Mouse (Mus musculus) right cerebral cortex, postnatal 14 days (tissue): ENCODE data around the gene Myrip.

Source experiments
- DNase-seq: peaks from one replicate; pipeline ENCODE4 v3.0.0; 2022

The Myrip gene

GRCm38 (mm10) chr9:120398289-120398688, 97.0 kb downstream of the Myrip start:
- DNase-seq = no peak

- peak; percentile 48 for DNase-seq
These were observed 98.2 kb downstream of the Myrip start for GRCm38 (mm10) chr9:120399537-120399936.

- DNase-seq = no peak
These were observed 101.1 kb downstream of the Myrip start for GRCm38 (mm10) chr9:120402368-120402767.

- peak; percentile 39 for DNase-seq
These were observed 102.3 kb downstream of the Myrip start for GRCm38 (mm10) chr9:120403661-120404060.

GRCm38 (mm10) chr9:120409663-120410181, 108.4 kb downstream of the Myrip start:
- DNase-seq = no peak

GRCm38 (mm10) chr9:120410421-120410820, 109.1 kb downstream of the Myrip start:
- peak; percentile 67 for DNase-seq

GRCm38 (mm10) chr9:120415504-120415903, 114.2 kb downstream of the Myrip start:
- DNase-seq = peak; percentile 72

- DNase-seq = no peak
These were observed 114.8 kb downstream of the Myrip start for GRCm38 (mm10) chr9:120416151-120416550.

GRCm38 (mm10) chr9:120416729-120417128, 115.4 kb downstream of the Myrip start:
- no peak for DNase-seq

GRCm38 (mm10) chr9:120418582-120418981, 117.3 kb downstream of the Myrip start:
- no peak for DNase-seq

- no peak for DNase-seq
These were observed 123.3 kb downstream of the Myrip start for GRCm38 (mm10) chr9:120424567-120424966.

GRCm38 (mm10) chr9:120425768-120426167, 124.5 kb downstream of the Myrip start:
- DNase-seq = peak; percentile 83

- no peak for DNase-seq
These were observed 126.9 kb downstream of the Myrip start for GRCm38 (mm10) chr9:120428181-120428580.

- DNase-seq = peak; percentile 61
These were observed 132.4 kb downstream of the Myrip start for GRCm38 (mm10) chr9:120433747-120434146.

GRCm38 (mm10) chr9:120435841-120436240, 134.5 kb downstream of the Myrip start:
- DNase-seq = no peak

- no peak for DNase-seq
These were observed 135.5 kb downstream of the Myrip start for GRCm38 (mm10) chr9:120436854-120437253.

GRCm38 (mm10) chr9:120437266-120437876, 136.1 kb downstream of the Myrip start:
- no peak for DNase-seq

GRCm38 (mm10) chr9:120438350-120438749, 137.0 kb downstream of the Myrip start:
- DNase-seq = no peak

- no peak for DNase-seq
These were observed 137.5 kb downstream of the Myrip start for GRCm38 (mm10) chr9:120438781-120439180.

GRCm38 (mm10) chr9:120444642-120445041, 143.3 kb downstream of the Myrip start:
- DNase-seq = no peak

GRCm38 (mm10) chr9:120449696-120450329, 148.5 kb downstream of the Myrip start:
- DNase-seq = no peak

GRCm38 (mm10) chr9:120455768-120456655, 154.7 kb downstream of the Myrip start:
- DNase-seq = peak; percentile 31

GRCm38 (mm10) chr9:120470431-120470830, 169.1 kb downstream of the Myrip start:
- no peak for DNase-seq
